Mouse (Mus musculus) G1E (cell line): ENCODE results near the gene Dlgap1.

ENCODE experiments used
- CTCF ChIP-seq: IDR thresholded peaks from 2 replicates; pipeline ENCODE4 v1.5.1; 2012; ENCODE audit warnings: low read depth, low read length, inconsistent platforms, mixed read lengths
- GATA1 ChIP-seq: IDR thresholded peaks from 2 replicates; pipeline ENCODE4 v1.6.1; 2012; ENCODE audit warnings: borderline replicate concordance, low read length, inconsistent platforms, mixed read lengths
- TAL1 ChIP-seq: conservative IDR thresholded peaks from 2 replicates; pipeline ENCODE4 v1.6.1; 2012; ENCODE audit warnings: low read depth, low read length, inconsistent platforms, mixed read lengths

- TF ChIP-seq CTCF (no peak), GATA1 (no peak), TAL1 (no peak)
Measured at GRCm38 (mm10) chr17:70613897-70614296, 645.0 kb downstream of the Dlgap1 start.
